Mouse (Mus musculus) kidney, adult 2 months (tissue): ENCODE results near the gene Ttc29. TPM values are rescaled to one million over a fixed set of nuclear protein-coding genes. Genes with fewer than 3 reads are reported as not detected.

ENCODE experiments used
- DNase-seq: peaks from one replicate; pipeline ENCODE4 v3.0.0; 2021
- H3K27ac ChIP-seq: fragments of 200-500 bp; 2 replicates; pipeline ENCODE4 v1.5.1; 2012; ENCODE audit warnings: low read depth, low read length, control low read depth, inconsistent platforms; ENCODE audit not compliant: insufficient read depth
- H3K27me3 ChIP-seq: fragments of 200-500 bp; replicated peaks from 2 replicates; pipeline ENCODE4 v1.6.1; 2012; ENCODE audit warnings: mild to moderate bottlenecking, moderate library complexity, low read length, inconsistent platforms; ENCODE audit not compliant: control insufficient read depth, insufficient read depth
- H3K36me3 ChIP-seq: fragments of 200-500 bp; 2 replicates; pipeline ENCODE4 v1.6.1; 2012; ENCODE audit warnings: mild to moderate bottlenecking, moderate library complexity, low read length, inconsistent platforms; ENCODE audit not compliant: control insufficient read depth, insufficient read depth
- H3K4me1 ChIP-seq: fragments of 200-500 bp; 2 replicates; pipeline ENCODE4 v1.6.1; 2011; ENCODE audit warnings: low read length; ENCODE audit not compliant: control insufficient read depth, insufficient read depth
- H3K4me3 ChIP-seq: fragments of 200-500 bp; 2 replicates; pipeline ENCODE4 v1.5.1; 2011; ENCODE audit warnings: mild to moderate bottlenecking, low read depth, low read length, control low read depth; ENCODE audit not compliant: insufficient read depth
- CTCF ChIP-seq: fragments of 200-500 bp; conservative IDR thresholded peaks from 2 replicates; pipeline ENCODE4 v1.5.1; 2011; ENCODE audit warnings: low read depth, mild to moderate bottlenecking, control low read depth, low read length, moderate library complexity, mixed read lengths; ENCODE audit not compliant: insufficient read depth, insufficient read length
- POLR2A ChIP-seq: fragments of 200-500 bp; IDR thresholded peaks from one replicate; pipeline ENCODE4 v1.6.1; 2011; ENCODE audit warnings: low read depth, low read length, control low read depth
- WGBS: fragments of 180-500 bp; shearing (Covaris S2); methylation state at CpG from one replicate; pipeline ENCODE4 v1.1.7; 2018; 5-methylcytosine and 5-hydroxymethylcytosine counted together
- polyA plus RNA-seq: library from polyadenylated mRNA; depleted of rRNA; stranded (reverse); fragments of >200 nt; gene quantifications from 2 replicates; pipeline ENCODE4 v1.2.3, GENCODE M21; 2012; rRNA removed

The Ttc29 gene
- polyA plus RNA-seq, 1 experiment: not detected

- TF ChIP-seq POLR2A (no peak), CTCF (no peak)
- Histone ChIP-seq H3K4me3 (no peak overlapping the region), H3K4me1 (no peaks in the 10 kb centered on the region), H3K27ac (no peak overlapping the region), H3K36me3 (no peaks in the 10 kb centered on the region), H3K27me3 (no peaks in the 10 kb centered on the region; the same call in none of the 2 replicates)
- DNase-seq: no peak
- 4% methylated on average over 32 of the region's 32 CpGs for WGBS
These were observed 224.3 kb downstream of the Ttc29 start for GRCm38 (mm10) chr8:78437140-78438045.

GRCm38 (mm10) chr8:78438121-78438520, 225.0 kb downstream of the Ttc29 start:
- DNase-seq: peak; percentile 16
- Histone ChIP-seq H3K27me3 (no peaks in the 10 kb centered on the region; the same call in none of the 2 replicates), H3K4me3 (no peak overlapping the region), H3K36me3 (no peaks in the 10 kb centered on the region), H3K4me1 (no peaks in the 10 kb centered on the region), H3K27ac (no peak overlapping the region)
- TF ChIP-seq POLR2A (no peak), CTCF (no peak)
- under 1% methylated on average over 18 of the region's 18 CpGs for WGBS

- no peaks in the 10 kb centered on the region for H3K4me1 ChIP-seq
- whole genome bisulfite sequencing: 82% methylated on average over 1 of the region's 1 CpGs
- no peaks in the 10 kb centered on the region for H3K36me3 ChIP-seq
- no peak for TF ChIP-seq CTCF
- no peak for TF ChIP-seq POLR2A
- no peak overlapping the region for H3K27ac ChIP-seq
- H3K27me3 ChIP-seq: no peaks in the 10 kb centered on the region; the same call in 1 of the 2 replicates
- DNase-seq: no peak
- H3K4me3 ChIP-seq: no peak overlapping the region
These were observed 229.7 kb downstream of the Ttc29 start for GRCm38 (mm10) chr8:78442781-78443180.

Other genes starting within 250 kb of the Ttc29 start
- gene Pou4f2, start 223.3 kb downstream of the Ttc29 start, polyA plus RNA-seq: not detected in 2 replicates